Mouse (Mus musculus) midbrain, embryonic 10.5 days (tissue): ENCODE data around the gene Copz2. TPM values are rescaled to one million over a fixed set of nuclear protein-coding genes. Genes with fewer than 3 reads are reported as not detected.

ENCODE experiments used
- DNase-seq: peaks from one replicate; pipeline ENCODE4 v3.0.0-alpha.2; 2017; ENCODE audit warnings: low spot score
- H3K27ac ChIP-seq: fragments of 300-500 bp; sonication (generic); replicated peaks from 2 replicates; pipeline ENCODE4 v1.5.1; 2016; ENCODE audit warnings: mild to moderate bottlenecking
- H3K27me3 ChIP-seq: fragments of 300-500 bp; sonication (generic); 2 replicates; pipeline ENCODE4 v1.6.1; 2016; ENCODE audit warnings: low read depth, mild to moderate bottlenecking; ENCODE audit not compliant: poor library complexity, severe bottlenecking
- H3K36me3 ChIP-seq: fragments of 300-500 bp; sonication (generic); 2 replicates; pipeline ENCODE4 v1.6.1; 2016; ENCODE audit warnings: mild to moderate bottlenecking, moderate library complexity
- H3K4me1 ChIP-seq: fragments of 300-500 bp; sonication (generic); 2 replicates; pipeline ENCODE4 v1.6.1; 2016
- H3K4me3 ChIP-seq: fragments of 300-500 bp; sonication (generic); 2 replicates; pipeline ENCODE4 v1.5.1; 2016; ENCODE audit warnings: mild to moderate bottlenecking, moderate library complexity
- H3K9me3 ChIP-seq: fragments of 300-500 bp; sonication (generic); replicated peaks from 2 replicates; pipeline ENCODE4 v1.6.1; 2016; ENCODE audit warnings: mild to moderate bottlenecking
- WGBS: fragments of 180-500 bp; shearing (Covaris S2); methylation state at CpG from one replicate; pipeline ENCODE4 v1.1.7; 2016; 5-methylcytosine and 5-hydroxymethylcytosine counted together
- microRNA counts: library from miRNA; unstranded; fragments of <30 nt; microRNA quantifications from one replicate; lab custom pipeline; 2017
- microRNA-seq: library from miRNA; unstranded; fragments of <30 nt; microRNA quantifications from one replicate; pipeline ENCODE4, GENCODE M21; 2017
- polyA plus RNA-seq: library from polyadenylated mRNA; unstranded; fragments of >200 nt; fragmentation: Nextera tagmentation; extraction: Ambion mirVana; gene quantifications from 2 replicates; pipeline ENCODE4 v1.2.1, GENCODE M21; 2016

The Copz2 gene
- polyA plus RNA-seq, 1 experiment from 2014 or later: 46.1 TPM

DNA sequence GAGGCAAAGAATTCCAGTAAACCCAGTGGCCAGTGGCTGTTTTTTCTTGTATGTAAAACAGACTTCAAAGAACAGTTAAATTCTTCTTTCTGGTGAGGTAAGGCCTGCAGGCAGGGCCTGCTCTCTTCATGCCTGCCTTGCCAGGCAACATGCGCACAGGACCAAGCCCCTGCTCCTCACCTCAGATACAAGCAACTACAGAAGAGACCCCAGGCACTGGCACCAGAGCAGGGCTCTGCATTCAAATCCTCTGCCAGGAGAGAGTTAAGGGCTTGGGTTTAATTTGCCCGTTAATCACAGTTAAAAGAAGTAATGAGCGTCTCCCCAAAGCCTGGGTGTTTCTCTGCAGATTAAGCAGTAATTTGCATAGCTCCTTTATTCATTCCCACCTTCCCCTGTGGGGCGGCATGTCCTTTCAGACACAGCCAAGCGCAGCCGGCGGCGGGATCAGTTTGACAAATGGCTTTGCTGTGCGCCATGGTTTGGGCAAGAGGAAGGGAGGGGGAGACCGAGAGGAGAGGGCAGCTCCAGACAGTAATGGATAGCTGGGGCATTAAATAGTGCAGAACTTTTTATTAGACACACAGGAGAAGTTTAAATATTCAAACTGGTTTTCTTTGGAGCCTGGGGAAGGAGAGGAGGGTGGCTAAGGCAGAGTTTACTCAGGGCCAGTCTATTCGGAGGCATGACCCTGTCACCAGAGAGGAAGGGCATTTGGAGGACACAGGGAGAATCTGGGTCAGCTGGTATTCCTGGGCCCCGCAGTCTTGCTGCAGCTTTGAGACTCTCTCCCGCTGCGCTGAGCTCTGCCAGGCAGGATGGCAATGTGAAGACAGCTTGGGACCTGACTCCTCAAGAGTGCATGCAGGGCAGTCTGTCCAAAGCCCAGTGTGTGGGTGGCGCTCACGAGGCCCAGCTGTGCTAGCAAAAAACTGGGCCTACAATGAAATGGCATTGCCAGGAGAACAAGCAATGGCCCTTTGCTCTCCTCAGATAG is 53.3 kb downstream of the Copz2 start:
- peaks cover 21% of the 10 kb centered on the region for H3K36me3 ChIP-seq
- H3K27me3 ChIP-seq: no peaks in the 10 kb centered on the region
- peak overlapping the region; percentile 97 for H3K27ac ChIP-seq
- no peaks in the 10 kb centered on the region for H3K9me3 ChIP-seq
- peaks cover 95% of the 10 kb centered on the region for H3K4me1 ChIP-seq
- peak overlapping the region; percentile 22 for H3K4me3 ChIP-seq
- 7% methylated on average over 16 of the region's 16 CpGs for WGBS
- peak; percentile 82 for DNase-seq

DNA sequence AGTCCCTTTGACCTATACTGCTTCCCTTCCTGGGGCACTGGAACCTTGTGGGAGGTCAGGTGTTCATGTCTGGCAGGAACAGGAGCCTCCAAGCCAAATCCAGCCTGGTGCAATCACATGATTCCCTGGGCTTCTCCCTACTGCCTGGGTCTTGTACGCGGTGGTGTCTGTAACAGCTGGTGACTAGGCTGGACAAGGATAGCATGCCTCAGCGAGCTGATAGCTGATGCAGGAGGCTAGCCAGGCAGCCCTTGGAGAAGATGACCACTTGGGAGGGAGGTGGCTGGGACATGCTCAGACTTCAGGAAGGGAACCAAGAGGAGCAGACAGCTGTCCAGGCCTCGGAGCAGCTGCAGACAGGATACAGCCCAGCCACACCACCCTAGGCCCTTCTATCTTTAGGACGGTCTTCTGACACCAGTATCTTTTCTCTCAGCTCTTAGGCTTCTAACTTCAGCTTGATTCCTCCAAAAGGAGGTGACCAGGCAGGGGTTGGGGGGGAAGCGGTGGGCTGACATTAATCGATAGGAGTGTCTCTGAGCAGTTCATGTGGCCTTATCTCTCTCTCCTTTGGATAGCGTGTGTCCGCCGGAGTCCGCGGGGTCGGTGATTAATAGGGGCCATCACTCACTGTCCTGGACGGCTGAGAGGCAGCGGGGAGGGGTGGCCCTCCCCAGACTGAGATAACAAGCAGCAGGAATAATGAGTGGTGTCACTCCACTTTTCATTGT is 56.9 kb downstream of the Copz2 start:
- H3K4me1 ChIP-seq: peaks cover 88% of the 10 kb centered on the region
- 69% methylated on average over 15 of the region's 15 CpGs for WGBS

DNA sequence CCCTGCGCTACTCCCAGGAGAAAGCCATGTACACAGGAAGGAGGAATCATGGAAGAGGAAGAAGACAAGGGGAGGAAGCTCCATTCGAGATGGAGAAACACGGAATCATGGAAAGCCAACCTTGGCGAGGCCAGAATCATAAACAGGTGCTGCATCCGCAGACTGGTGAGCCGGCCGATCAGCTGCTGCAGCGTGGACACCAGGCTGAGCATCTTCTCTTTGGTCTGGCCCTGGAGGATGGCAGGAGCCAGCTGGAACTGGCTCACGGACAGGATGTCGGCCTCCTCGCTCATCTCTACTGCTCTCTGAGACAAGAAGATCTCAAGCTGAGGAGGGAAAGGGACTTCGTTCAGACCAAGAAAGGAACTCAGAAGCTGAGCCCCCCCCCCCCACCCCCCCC is 58.9 kb downstream of the Copz2 start:
- H3K36me3 ChIP-seq: peaks cover 73% of the 10 kb centered on the region
- no peaks in the 10 kb centered on the region for H3K9me3 ChIP-seq
- WGBS: 92% methylated on average over 12 of the region's 12 CpGs
- DNase-seq: no peak
- no peaks in the 10 kb centered on the region for H3K27me3 ChIP-seq
- H3K4me1 ChIP-seq: peaks cover 70% of the 10 kb centered on the region
- peak overlapping the region; percentile 90 for H3K27ac ChIP-seq
- H3K4me3 ChIP-seq: no peak overlapping the region

More for the DNA sequence above, 56.9 kb downstream of the Copz2 start:
- Histone ChIP-seq H3K27ac (peak overlapping the region; percentile 90), H3K9me3 (no peaks in the 10 kb centered on the region), H3K36me3 (peaks cover 54% of the 10 kb centered on the region), H3K4me3 (peak overlapping the region; percentile 7; the same call in 1 of the 2 replicates), H3K27me3 (no peaks in the 10 kb centered on the region)
- DNase-seq: peak; percentile 25

DNA sequence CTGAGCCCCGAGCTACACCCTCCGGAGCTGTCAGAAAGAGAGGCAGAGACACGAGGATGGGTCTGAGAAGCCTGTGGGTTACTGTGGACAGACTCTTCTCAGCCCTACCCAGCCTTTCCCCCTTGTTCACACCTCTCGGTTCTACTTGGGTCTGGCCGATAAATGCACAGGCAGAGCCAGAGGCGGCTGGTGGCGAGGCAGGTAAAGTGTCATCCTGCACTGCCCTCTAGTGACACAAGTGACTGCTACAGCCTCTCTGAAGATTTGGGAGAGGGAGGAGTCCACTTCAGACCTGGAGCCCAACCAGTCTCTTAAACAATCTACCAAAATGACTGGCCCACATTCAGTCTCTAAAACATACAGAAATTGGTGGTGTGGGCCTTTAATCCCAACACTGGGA is 60.3 kb downstream of the Copz2 start:
- 27% methylated on average over 7 of the region's 7 CpGs for WGBS
- Histone ChIP-seq H3K27me3 (no peaks in the 10 kb centered on the region), H3K9me3 (no peaks in the 10 kb centered on the region), H3K4me1 (peaks cover 66% of the 10 kb centered on the region), H3K27ac (peak overlapping the region; percentile 90), H3K36me3 (peaks cover 78% of the 10 kb centered on the region), H3K4me3 (no peak overlapping the region)
- DNase-seq: peak; percentile 88

MicroRNA genes within 50 kb of the gene (microRNA counts, 519-probe panel; counts per million panel counts)
- 7,172 counts per million, percentile 70 among the panel's probes with 10 or more counts for microRNA mmu-miR-152 (lab: Ali Mortazavi, UCI)

Small RNA genes lying within 50 kb of the gene (microRNA-seq; reads per million reads assigned to microRNA genes)
- 91.0 reads per million, percentile 49 among the genes with 10 or more reads in this experiment for gene Mir152

Other genes with a start within 250 kb of the Copz2 start
- 27.6 and 33.0 TPM in 2 replicates for gene Snx11, start 72.3 kb upstream of the Copz2 start, polyA plus RNA-seq
- 193 and 198 TPM in 2 replicates for gene Cbx1, start 60.7 kb upstream of the Copz2 start, polyA plus RNA-seq
- gene Nfe2l1, start 19.9 kb upstream of the Copz2 start, polyA plus RNA-seq: 71.9 and 78.0 TPM in 2 replicates
- 116 and 120 TPM in 2 replicates for gene Cdk5rap3, start 66.6 kb downstream of the Copz2 start, polyA plus RNA-seq
- 0.04 and 0.05 TPM in 2 replicates for gene Prr15l, start 78.2 kb downstream of the Copz2 start, polyA plus RNA-seq
- 28.2 and 32.1 TPM in 2 replicates for gene Pnpo, start 94.1 kb downstream of the Copz2 start, polyA plus RNA-seq
- gene Sp2, start 133.1 kb downstream of the Copz2 start, polyA plus RNA-seq: 30.5 and 35.5 TPM in 2 replicates
- gene Sp6, start 163.5 kb downstream of the Copz2 start, polyA plus RNA-seq: 0.71 and 2.0 TPM in 2 replicates
- 39.5 and 42.2 TPM in 2 replicates for gene Scrn2, start 180.1 kb downstream of the Copz2 start, polyA plus RNA-seq
- gene Lrrc46, start 191.5 kb downstream of the Copz2 start, polyA plus RNA-seq: 3.0 and 3.1 TPM in 2 replicates
- gene Mrpl10, start 191.7 kb downstream of the Copz2 start, polyA plus RNA-seq: 81.1 and 82.9 TPM in 2 replicates
- gene Osbpl7, start 200.8 kb downstream of the Copz2 start, polyA plus RNA-seq: 8.4 and 9.8 TPM in 2 replicates